Mouse (Mus musculus) cerebellum, adult 11-12 months (tissue): ENCODE results near the gene Fmo9.

Experiments used
- DNase-seq: peaks from one replicate; pipeline ENCODE4 v3.0.0; 2022

Fmo9 gene

DNA sequence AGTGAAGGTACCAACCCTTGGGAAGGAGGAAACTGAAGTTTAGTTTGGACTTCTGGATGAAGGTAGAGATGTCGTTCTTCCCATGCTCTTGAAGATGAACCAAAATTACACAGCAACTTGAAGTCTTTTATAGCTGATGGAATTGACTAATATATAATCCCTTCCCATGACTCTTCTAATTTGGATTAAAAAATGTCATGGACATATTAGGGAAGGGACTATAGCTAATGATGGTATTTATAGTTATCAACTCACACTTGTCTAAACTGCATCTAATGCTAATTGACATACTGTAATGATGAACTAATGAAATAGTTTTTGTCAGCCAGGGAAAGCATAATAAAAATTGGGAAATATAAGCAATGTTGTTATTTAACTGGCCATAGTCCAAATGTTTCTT is at the start of gene Fmo9:
Gene Fmo9 (minus strand): TSS at position 101 of the 400 bp plus-strand sequence.
- DNase-seq = no peak

- no peak for DNase-seq
These were observed 49.2 kb upstream of the Fmo9 start for GRCm38 (mm10) chr1:166730886-166731285.

- no peak for DNase-seq
These were observed 48.6 kb upstream of the Fmo9 start for GRCm38 (mm10) chr1:166730215-166730614.

GRCm38 (mm10) chr1:166710861-166711260 is 29.2 kb upstream of the Fmo9 start:
- no peak for DNase-seq

DNA sequence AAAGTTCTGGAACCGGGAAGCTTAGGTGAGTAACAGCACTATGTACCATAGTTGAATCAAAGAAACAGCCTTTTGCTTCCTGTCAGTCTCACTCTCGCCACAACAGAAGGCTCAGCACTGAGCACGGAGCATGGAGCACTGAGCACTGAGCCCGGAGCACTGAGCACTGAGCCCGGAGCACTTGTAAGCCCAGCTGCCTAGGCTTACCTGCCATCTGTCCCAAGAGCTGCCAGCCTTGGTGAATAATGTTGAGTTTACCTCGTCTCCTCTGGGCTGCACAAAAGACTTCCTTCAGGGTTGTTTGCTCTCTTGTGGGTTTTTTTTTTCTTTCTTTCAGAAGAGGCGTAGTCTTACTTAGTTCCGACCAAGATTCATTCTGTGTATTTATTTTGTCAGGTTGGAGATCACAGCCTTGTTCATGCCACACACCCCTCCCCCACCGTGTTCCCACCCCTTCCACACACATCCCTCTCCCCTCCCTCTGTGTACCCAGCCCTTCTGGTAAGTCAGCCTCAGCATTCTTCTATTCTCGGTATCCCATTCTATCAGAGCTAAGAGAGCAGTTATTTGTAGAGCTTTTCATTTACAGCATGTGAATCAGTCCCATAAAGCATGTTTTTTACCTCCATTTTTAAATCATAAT is 20.7 kb upstream of the Fmo9 start:
- no peak for DNase-seq

DNA sequence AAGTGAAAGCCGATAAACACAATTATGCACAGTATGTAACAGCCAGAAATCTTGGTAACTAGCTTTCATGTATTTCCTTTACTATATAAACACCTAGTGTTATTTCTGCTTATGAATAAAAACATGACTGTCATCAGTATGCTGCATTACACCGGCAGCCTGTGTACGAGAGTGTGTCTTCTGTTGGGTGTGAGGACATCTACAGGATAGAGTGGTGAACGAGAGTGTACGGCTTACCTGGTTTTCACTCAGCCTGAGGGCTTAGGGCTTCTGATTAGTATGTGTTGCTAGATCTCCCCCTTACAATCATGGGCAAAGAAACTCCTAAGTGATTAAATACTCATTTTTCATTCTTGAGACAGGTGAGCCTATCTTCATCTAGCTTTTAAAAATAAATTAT is 12.4 kb downstream of the Fmo9 start:
- DNase-seq = no peak

GRCm38 (mm10) chr1:166660800-166661199 is 20.8 kb downstream of the Fmo9 start:
- no peak for DNase-seq

GRCm38 (mm10) chr1:166647593-166647992 is 34.1 kb downstream of the Fmo9 start, which contains the start of gene Gm4847:
Gm4847 (minus strand) TSS chr1:166647693.
- no peak for DNase-seq
